Mouse (Mus musculus): ENCODE results near the gene Zfp12. TPM values are rescaled to one million over a fixed set of nuclear protein-coding genes. Genes with fewer than 3 reads are reported as not detected.

Zfp12 gene
- polyA plus RNA-seq, 1 experiment from 2014 or later, result 20.9 TPM

DNA sequence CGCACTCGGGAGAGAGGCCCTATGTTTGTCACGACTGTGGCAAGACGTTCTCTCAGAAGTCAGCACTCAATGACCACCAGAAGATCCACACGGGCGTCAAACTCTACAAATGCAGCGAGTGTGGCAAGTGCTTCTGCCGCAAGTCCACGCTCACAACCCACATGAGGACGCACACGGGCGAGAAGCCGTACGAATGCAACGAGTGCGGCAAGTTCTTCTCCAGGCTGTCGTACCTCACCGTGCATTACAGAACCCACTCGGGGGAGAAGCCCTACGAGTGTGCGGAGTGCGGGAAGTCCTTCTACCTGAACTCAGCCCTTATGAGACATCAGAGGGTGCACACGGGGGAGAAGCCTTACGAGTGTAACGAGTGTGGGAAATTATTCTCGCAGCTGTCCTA lies 10.0 kb downstream of the Zfp12 start:
- DNase-seq (ENCODE audit: low read depth, low spot score) (no peak), ATAC-seq (no peak)
- in situ Hi-C loops (cut with MboI; ENCODE audit: low pct_unique_long_range_greater_than_20kb), result no loop called here
- POLR2A ChIA-PET, result no interaction called here
- CTCF ChIA-PET, result no interaction called here
- no peaks in the 10 kb centered on the region for H3K27me3 ChIP-seq
- no peak for TF ChIP-seq CTCF (IDR thresholded peaks at IDR 0.05)

DNA sequence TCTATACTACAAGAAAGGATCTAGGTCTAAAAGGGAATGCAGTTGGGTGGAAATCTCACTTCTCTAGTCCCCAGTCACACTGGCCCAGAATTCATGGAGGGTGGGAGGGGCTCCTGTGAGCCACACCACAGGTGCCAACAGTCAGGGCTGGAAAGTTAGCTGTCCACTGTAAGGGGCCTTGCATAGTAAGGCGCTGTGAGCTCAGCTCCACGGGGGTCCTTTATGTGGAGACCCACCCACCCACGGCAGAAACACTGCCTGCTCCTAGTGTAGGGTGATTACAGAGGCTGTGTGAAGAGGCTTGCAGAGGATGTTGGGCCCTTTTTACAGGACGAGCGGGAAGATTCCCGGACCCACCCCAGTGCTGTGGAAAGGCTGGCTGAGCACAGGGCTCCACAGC lies 17.1 kb downstream of the Zfp12 start:
- CTCF ChIA-PET, result no interaction called here
- TF ChIP-seq CTCF (IDR thresholded peaks at IDR 0.05), result no peak
- H3K27me3 ChIP-seq, result no peaks in the 10 kb centered on the region
- POLR2A ChIA-PET, result no interaction called here
- in situ Hi-C loops (cut with MboI; ENCODE audit: low pct_unique_long_range_greater_than_20kb), result no loop called here
- no peak for ATAC-seq
- DNase-seq (ENCODE audit: low read depth, low spot score), result no peak

DNA sequence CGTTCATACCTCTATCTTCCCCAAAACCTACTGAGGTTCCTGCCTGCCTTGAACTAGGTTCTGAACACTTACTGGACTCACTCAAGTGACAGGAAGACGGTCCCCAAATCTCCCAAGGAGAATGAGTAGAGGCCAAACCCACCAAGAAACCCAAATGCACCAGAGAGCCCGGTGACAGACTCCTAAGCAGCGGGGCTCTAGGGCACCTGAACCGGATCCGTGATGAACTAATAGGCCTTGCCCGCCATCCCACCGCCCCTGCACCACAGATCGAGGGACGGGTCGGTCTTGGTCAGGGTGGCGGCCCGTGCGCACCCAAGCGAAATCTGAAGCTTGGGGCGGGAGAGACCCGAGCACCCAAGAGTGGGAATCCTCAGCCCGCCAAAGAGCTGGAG lies 17.8 kb downstream of the Zfp12 start:
- in situ Hi-C loops (cut with MboI; ENCODE audit: low pct_unique_long_range_greater_than_20kb), result no loop called here
- ChIA-PET POLR2A (interaction anchor here (0.9 kb wide), 1 partner anchor 19 kb away, joined by 3 read pairs; no protein-coding TSS in a partner anchor), CTCF (no interaction called here)
- no peak for DNase-seq (ENCODE audit: low read depth, low spot score)
- no peaks in the 10 kb centered on the region for H3K27me3 ChIP-seq
- TF ChIP-seq CTCF (IDR thresholded peaks at IDR 0.05), result no peak
- ATAC-seq, result no peak

DNA sequence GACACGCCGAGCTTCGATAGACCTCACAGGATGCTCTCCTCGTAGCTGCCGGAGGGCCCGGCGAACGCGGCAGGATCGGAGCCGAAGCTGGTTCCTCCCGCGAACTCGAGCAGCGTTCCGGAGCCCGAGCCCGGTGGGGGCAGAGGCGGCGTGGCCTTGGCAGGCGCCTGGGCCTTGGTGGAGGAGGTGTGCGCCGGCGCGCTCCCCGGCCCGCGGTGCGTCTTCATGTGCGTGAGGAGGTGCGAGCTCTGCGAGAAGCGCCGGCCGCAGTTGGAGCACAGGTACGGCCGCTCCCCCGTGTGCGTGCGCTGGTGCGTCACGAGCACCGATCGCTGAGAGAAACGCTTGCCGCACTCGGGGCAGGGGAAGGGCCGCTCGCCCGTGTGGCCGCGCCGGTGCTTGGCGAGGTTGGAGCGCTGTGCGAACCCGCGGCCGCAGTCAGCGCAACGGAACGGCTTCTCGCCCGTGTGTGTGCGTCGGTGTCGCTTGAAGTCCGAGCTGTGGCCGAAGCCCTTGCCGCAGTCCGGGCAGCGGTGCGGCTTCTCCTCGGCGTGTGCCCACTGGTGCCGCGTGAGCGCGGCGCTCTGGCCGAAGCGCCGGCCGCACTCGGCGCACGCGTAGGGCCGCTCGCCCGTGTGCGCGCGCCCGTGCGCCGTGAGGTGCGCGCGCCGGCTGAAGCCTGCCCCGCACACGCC lies 18.4 kb downstream of the Zfp12 start:
- DNase-seq (ENCODE audit: low read depth, low spot score) (no peak), ATAC-seq (no peak)
- in situ Hi-C loops (cut with MboI; ENCODE audit: low pct_unique_long_range_greater_than_20kb), result no loop called here
- no peaks in the 10 kb centered on the region for H3K27me3 ChIP-seq
- POLR2A ChIA-PET, result interaction anchor here (0.9 kb wide), 1 partner anchor 18 kb away, joined by 3 read pairs; no protein-coding TSS in a partner anchor
- CTCF ChIA-PET, result no interaction called here
- TF ChIP-seq CTCF (IDR thresholded peaks at IDR 0.05), result no peak

- ChIA-PET CTCF (no interaction called here), POLR2A (no interaction called here)
- DNase-seq (ENCODE audit: low read depth, low spot score), result no peak
- ATAC-seq, result no peak
- no peak for TF ChIP-seq CTCF (IDR thresholded peaks at IDR 0.05)
- H3K27me3 ChIP-seq, result no peaks in the 10 kb centered on the region
- in situ Hi-C loops (cut with MboI; ENCODE audit: low pct_unique_long_range_greater_than_20kb), result no loop called here
Measured at GRCm38 (mm10) chr5:143253881-143254486, 19.0 kb downstream of the Zfp12 start.

- H3K27me3 ChIP-seq, result no peaks in the 10 kb centered on the region
Measured at GRCm38 (mm10) chr5:143254487-143255130, 19.6 kb downstream of the Zfp12 start.

GRCm38 (mm10) chr5:143255131-143255519 lies 20.2 kb downstream of the Zfp12 start:
- CTCF ChIA-PET, result no interaction called here
- POLR2A ChIA-PET, result no interaction called here
- no peak for ATAC-seq

More at GRCm38 (mm10) chr5:143254487-143255130, 19.6 kb downstream of the Zfp12 start:
- DNase-seq (ENCODE audit: low read depth, low spot score), result no peak
- POLR2A ChIA-PET, result no interaction called here
- CTCF ChIA-PET, result no interaction called here
- in situ Hi-C loops (cut with MboI; ENCODE audit: low pct_unique_long_range_greater_than_20kb), result no loop called here
- no peak for ATAC-seq
- TF ChIP-seq CTCF (IDR thresholded peaks at IDR 0.05), result no peak

GRCm38 (mm10) chr5:143255802-143256201 lies 20.8 kb downstream of the Zfp12 start:
- DNase-seq (ENCODE audit: low read depth, low spot score) (no peak), ATAC-seq (no peak)
- no peak for TF ChIP-seq CTCF (IDR thresholded peaks at IDR 0.05)
- no peaks in the 10 kb centered on the region for H3K27me3 ChIP-seq
- in situ Hi-C loops (cut with MboI; ENCODE audit: low pct_unique_long_range_greater_than_20kb), result no loop called here
- POLR2A ChIA-PET, result interaction anchor here (1.1 kb wide), 1 partner anchor 14 kb away, joined by 3 read pairs; no protein-coding TSS in a partner anchor
- CTCF ChIA-PET, result no interaction called here

More at GRCm38 (mm10) chr5:143255131-143255519, 20.2 kb downstream of the Zfp12 start:
- DNase-seq (ENCODE audit: low read depth, low spot score), result no peak
- in situ Hi-C loops (cut with MboI; ENCODE audit: low pct_unique_long_range_greater_than_20kb), result no loop called here
- TF ChIP-seq CTCF (IDR thresholded peaks at IDR 0.05), result no peak
- no peaks in the 10 kb centered on the region for H3K27me3 ChIP-seq

DNA sequence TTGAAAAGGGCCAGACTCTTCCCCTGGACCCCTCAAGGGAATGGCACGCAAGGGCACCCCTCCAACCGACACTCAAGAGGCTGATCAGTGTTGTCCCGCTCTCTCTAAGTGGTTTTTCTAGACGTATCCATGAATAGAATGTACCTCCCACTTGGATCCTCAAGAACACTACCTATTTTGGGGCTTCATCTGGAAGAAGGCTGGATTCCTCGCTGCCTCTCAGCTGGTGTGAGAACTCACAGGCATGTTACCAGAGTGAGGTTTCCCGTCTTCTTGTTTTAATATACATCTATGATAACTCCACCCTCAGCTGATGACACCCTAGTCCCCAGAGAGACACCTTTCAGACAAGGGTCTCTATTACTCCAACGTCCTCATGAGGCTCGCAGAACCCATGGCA lies 26.7 kb downstream of the Zfp12 start:
- ATAC-seq (no peak), DNase-seq (ENCODE audit: low read depth, low spot score) (no peak)
- TF ChIP-seq CTCF (IDR thresholded peaks at IDR 0.05), result no peak
- ChIA-PET CTCF (no interaction called here), POLR2A (no interaction called here)
- no peaks in the 10 kb centered on the region for H3K27me3 ChIP-seq
- in situ Hi-C loops (cut with MboI; ENCODE audit: low pct_unique_long_range_greater_than_20kb), result no loop called here

GRCm38 (mm10) chr5:143264689-143265088 lies 29.7 kb downstream of the Zfp12 start:
- ChIA-PET POLR2A (interaction anchor here (0.6 kb wide), 1 partner anchor 30 kb away, joined by 3 read pairs; no protein-coding TSS in a partner anchor), CTCF (no interaction called here)
- H3K27me3 ChIP-seq, result no peaks in the 10 kb centered on the region
- DNase-seq (ENCODE audit: low read depth, low spot score) (peak; percentile 44), ATAC-seq (peak; percentile 22)
- in situ Hi-C loops (cut with MboI; ENCODE audit: low pct_unique_long_range_greater_than_20kb), result no loop called here
- TF ChIP-seq CTCF (IDR thresholded peaks at IDR 0.05), result no peak

GRCm38 (mm10) chr5:143265409-143265808 lies 30.4 kb downstream of the Zfp12 start:
- no peaks in the 10 kb centered on the region for H3K27me3 ChIP-seq
- no peak for TF ChIP-seq CTCF (IDR thresholded peaks at IDR 0.05)
- in situ Hi-C loops (cut with MboI; ENCODE audit: low pct_unique_long_range_greater_than_20kb), result no loop called here
- no peak for ATAC-seq
- CTCF ChIA-PET, result no interaction called here
- POLR2A ChIA-PET, result no interaction called here
- DNase-seq (ENCODE audit: low read depth, low spot score), result no peak

Measured in Patski (cell line).